Mouse (Mus musculus): Measurements from ENCODE around the gene Atp6v1c2. TPM values are rescaled to one million over a fixed set of nuclear protein-coding genes. Genes with fewer than 3 reads are reported as not detected.

Gene Atp6v1c2
- polyA plus RNA-seq, 1 experiment, result 18.3 TPM

DNA sequence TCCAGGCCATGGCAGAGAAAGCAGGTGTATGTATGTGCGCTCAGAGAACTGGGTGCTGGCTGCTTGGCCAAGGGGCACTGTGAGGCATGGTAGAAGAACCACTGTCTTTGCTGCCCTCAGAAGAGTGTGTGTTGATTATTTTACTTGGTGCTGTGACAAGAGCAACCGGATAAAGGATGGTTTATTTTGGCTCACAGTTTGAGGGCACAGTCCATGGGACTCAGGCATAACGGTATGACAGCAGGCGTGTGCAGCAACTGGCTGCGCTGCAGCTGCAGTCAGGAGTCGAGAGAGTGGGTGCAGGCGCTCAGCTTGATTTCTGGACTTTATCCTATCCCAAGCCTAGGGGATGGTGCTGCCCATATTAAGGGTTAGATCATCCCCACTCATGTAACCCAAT lies 70.7 kb downstream of the Atp6v1c2 start:
- no peak for DNase-seq (ENCODE audit: low read depth)

DNA sequence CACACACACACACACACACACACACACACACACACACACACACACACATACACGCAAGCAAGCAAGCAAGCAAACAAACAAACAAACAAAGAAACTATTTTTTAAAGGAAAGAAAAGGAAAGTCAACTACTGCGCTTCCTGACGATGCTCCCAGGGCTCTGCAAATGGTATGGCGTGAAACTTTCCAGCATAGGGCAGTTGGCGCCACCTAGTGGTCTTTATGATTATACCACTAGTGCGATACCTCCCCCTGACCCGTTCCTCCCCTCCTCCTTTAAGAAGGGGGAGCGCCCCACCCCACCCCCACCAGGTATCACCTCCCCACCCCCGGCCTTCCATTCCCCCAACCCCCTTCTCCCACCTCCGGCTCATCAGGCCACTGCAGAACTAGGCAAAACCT lies 72.3 kb downstream of the Atp6v1c2 start:
- DNase-seq (ENCODE audit: low read depth), result no peak

DNA sequence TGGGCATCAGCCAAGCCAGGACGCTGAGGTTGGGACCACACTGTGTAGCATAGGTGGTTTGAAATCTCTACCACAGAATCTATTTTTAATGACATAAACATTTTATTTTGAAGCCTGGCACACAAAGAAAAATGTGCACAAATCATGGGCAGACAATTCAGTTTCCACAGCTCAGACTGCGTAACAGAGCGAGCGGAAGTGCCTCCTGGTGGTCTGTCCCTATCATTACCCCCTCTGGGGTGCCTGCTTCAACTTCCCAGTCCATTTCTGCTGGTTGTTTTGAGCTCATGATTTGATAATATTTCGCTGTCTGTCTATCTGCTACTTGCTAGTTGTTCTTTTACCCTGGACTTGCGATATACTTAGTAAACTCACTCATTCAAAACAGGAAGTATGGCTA lies 73.6 kb downstream of the Atp6v1c2 start:
- DNase-seq (ENCODE audit: low read depth), result no peak

DNA sequence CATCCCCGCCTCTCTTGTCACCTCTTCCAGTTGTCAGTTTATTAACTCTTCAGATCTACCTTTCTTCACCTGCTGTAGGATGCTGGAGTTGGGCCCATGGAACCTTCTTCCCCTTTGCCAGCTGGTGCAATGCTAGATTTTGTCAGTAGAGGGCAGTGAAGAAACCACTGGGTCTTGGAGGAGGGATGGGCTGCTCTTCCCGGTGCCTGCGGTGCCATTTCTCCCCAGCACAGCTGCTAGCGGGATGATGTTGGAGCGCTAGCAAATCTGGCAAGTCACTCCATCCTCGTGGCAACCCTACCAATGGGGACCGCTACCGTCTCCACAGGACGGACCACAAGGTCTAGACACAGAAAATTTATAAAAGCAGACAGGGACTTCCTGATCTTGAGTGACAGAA lies 76.1 kb downstream of the Atp6v1c2 start:
- DNase-seq (ENCODE audit: low read depth), result no peak

DNA sequence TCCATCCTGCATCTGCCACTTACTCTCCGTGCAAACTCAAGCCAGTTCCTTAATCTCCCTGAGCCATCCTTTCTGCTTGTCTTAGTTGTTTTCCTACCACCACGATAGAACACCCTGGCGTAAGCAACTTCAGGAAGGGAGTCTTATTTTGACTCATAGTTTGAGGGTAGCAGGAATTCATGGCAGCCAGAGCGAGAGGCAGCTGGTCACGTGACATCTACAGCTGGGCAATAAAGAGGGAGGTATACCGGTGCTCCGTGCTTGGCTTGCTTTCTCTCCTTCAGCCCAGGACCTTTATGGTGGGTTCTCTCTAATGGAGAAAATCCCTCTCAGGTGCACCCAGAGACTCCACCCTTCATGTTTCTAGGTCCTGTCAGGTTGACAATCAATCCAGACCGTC lies 78.2 kb downstream of the Atp6v1c2 start:
- no peak for DNase-seq (ENCODE audit: low read depth)

DNA sequence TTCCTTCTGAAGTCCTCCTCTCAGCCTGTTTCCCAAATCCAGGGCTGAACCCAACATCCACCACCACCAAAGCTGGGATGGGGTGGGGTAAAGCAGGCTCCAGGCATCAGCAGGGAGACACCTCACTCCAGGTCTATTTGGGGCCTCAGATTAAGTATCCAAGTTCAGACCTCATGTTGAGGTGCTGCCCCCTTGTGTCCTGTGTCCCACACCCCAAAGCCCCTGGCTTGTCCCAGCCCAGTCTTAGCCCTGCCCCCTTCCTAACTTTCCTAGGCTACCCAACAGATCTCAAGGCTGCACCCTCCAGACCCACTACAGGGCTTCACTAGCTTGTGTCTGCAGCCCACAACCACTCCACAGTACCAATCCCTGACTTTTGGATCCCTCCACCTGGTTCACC lies 87.1 kb downstream of the Atp6v1c2 start:
- DNase-seq (ENCODE audit: low read depth), result no peak

DNA sequence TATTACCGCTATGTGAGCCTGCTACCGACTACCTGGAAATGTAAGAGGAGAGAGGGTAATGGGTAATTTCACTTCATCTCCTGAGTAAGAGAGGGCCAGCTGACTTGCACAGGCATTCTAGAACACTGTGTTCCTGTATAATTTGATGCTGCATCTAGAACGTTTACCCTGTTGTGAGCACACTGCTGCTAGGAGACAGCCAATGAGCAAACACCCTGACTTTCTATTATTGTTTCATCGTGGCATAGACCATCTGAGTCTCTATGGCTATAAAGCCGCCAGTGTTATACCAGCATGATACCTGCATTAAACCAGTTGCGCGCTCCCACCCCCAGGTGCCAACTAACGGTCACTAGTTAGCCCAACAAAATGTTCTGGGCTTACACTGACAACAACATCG lies 87.5 kb downstream of the Atp6v1c2 start:
- DNase-seq (ENCODE audit: low read depth), result no peak

DNA sequence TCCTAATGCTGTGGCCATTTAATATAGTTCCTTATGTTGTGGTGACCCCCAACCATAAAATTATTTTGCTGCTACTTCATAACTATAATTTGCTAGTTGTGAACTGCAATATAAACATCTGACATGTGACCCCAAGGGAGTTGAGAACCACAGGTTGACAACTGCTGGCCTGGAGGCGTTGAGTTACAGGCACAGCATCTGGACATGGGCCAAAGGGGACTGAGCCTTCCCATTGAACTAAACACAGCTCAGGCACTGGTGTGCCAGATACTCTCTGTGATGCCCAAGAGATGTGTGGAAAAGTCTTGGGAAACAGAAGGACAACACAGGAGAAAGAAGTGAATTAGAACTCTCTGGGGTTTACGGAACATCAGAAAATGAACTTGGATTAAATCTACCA lies 88.1 kb downstream of the Atp6v1c2 start:
- no peak for DNase-seq (ENCODE audit: low read depth)

DNA sequence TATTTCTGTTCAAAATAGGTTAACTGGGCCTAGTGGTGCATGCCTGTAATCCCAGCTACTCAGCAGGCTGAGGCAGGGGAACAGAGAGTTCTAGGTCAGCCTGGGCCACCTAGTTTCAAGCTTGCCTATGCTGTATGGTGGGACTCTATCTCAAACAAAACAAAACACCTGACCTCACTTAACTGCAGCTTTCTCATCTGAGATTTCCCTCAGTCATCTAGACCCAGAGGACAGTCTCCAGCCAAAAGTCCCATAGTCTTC lies 89.8 kb downstream of the Atp6v1c2 start:
- DNase-seq (ENCODE audit: low read depth), result no peak

DNA sequence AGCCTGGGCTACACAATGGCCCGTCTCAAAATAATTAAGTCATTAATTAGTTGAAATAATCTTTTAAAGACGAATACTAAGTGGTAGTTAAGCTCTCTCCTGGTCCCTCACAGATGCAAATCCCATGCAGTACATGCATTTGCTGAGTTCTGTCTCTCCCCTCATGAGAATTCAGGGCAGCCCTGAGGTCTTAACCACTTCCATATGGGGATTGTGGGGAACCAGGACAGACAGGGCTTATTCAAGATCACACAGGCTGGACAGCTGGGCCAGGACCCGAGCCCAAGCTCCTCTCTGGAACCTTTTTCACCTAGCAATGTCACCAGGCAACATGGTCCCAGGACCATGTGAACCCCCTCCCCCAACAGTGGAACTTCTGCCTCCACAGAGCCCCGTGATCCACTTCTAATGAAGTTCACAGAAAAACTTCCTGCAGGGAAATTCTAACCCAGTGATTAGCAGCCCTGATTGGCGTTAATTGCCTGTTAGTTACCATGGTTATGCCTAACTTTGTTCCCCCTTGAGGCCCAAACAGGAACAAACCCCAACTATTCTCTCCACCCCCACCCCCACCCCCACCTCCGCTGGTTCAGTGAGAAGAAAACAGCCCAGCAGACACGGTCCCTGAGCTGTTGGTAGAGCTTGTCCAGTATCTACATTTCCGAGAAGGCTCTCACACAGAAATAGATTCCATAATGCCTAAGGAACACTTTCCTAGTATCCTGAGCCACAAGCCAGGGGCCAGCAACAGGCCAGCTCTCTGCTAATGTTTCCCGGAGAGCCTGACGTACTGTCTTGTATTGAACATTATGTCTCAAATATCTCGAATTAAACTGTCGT lies 90.4 kb downstream of the Atp6v1c2 start:
- no peak for DNase-seq (ENCODE audit: low read depth)

DNA sequence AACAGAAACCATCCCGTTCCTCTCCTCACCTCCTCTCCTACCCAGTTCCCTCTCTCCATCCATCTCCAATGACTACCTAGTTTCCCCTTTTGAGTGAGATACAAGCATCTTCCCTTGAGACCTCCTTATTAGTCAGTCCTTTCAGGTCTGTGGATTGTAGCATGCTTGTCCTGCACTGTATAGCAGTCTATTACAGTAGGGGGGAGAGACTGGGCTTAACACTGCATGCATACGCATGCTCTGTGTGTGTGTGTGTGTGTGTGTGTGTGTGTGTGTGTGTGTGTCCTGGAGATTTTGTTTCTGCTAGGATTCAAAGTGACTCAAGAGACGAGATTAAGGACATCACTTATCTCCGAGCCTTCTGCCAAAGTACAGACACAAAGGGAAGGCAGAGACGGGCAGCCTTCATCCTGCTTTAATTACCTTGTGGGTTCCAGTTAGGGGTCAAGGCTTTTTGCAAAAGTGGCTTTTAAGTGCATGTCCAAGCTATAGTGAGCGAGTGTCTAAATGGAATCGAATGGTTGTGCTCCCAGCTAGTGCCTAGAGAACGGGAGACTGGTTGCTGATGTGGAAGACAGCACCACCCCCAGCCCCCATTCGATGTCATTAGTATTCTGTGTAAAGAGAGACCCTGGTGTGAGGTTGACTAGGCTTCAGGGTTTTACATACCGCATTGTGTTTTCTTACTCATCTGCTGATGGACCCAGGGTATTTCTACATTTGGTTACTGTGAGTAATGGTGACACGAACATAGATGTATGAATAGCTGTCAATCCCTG lies 93.4 kb downstream of the Atp6v1c2 start:
- no peak for DNase-seq (ENCODE audit: low read depth)

Other genes starting within 250 kb of the Atp6v1c2 start
- 0.57 and 0.93 TPM in 2 replicates for gene Kcnf1, start 152.5 kb downstream of the Atp6v1c2 start, polyA plus RNA-seq (2012; rRNA removed)
- 207 and 284 TPM in 2 replicates for gene Pdia6, start 62.8 kb downstream of the Atp6v1c2 start, polyA plus RNA-seq (2012; rRNA removed)
- 3.8 and 4.2 TPM in 2 replicates for gene Nol10, start 19.1 kb upstream of the Atp6v1c2 start, polyA plus RNA-seq (2012; rRNA removed)
- 102 and 131 TPM in 2 replicates for gene Odc1, start 215.4 kb upstream of the Atp6v1c2 start, polyA plus RNA-seq (2012; rRNA removed)

All from gonadal fat pad, adult 2 months (tissue).